Mouse (Mus musculus) activated CD4-positive, CD25-positive, alpha-beta regulatory T cell, adult 4 months (primary cell): ENCODE measurements around the gene Gm49318. TPM values are rescaled to one million over a fixed set of nuclear protein-coding genes. Genes with fewer than 3 reads are reported as not detected.

Experiments
- ATAC-seq: one replicate; pipeline ENCODE4 v1.8.0; 2017
- polyA plus RNA-seq, 2 experiments: library from polyadenylated mRNA; unstranded; fragments of 100-300 nt; shearing (Covaris generic); gene quantifications; one replicate each; pipeline ENCODE4 v1.2.1; 2017

The Gm49318 gene
- polyA plus RNA-seq, 2 experiments from 2014 or later, result not detected

- no peak for ATAC-seq
Observed at GRCm38 (mm10) chr9:22024592-22024991, 46.5 kb downstream of the Gm49318 start.

- ATAC-seq, result no peak
Observed at GRCm38 (mm10) chr9:22017208-22017825, 53.7 kb downstream of the Gm49318 start.

- no peak for ATAC-seq
Observed at GRCm38 (mm10) chr9:22016245-22016644, 54.8 kb downstream of the Gm49318 start.

DNA sequence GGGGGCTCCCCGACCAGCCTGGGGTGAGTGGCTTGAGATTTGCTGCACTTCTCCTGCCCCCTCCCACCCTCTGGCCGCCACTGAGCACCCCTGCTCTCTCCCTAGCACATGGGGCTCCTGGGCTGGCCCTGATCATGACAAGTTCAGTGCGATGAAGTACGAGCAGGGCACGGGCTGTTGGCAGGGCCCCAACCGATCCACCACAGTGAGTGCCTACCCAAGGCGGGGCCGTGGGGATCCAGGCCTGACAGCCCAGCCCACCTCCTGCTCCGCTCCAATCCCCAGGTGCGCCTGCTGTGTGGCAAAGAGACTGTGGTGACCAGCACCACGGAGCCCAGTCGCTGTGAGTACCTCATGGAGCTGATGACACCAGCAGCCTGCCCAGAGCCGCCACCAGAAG, 58.3 kb downstream of the Gm49318 start:
- no peak for ATAC-seq

- ATAC-seq, result peak; percentile 19
Observed at GRCm38 (mm10) chr9:22011055-22011454, 60.0 kb downstream of the Gm49318 start.

- no peak for ATAC-seq
Observed at GRCm38 (mm10) chr9:22004546-22004945, 66.5 kb downstream of the Gm49318 start.

DNA sequence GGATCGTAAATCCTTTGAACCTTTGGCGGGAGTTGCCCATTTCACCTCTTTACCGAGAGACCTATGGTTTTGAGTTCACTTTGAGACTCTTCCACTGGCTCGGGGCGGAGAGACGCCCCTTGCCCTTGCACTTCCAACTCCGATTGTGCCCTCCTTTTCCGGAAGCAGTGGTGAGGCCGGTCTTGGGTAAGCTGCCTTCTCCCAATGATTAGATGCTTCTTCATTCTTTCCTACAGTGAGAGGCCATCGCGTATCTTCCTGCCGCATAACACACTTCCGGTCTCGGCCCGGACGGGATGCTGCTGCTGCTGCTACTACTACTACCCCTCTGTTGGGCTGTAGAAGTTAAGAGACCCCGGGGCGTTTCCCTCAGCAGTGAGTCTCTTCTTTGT, 67.9 kb downstream of the Gm49318 start:
- ATAC-seq, result peak; percentile 11

GRCm38 (mm10) chr9:22002194-22003162, 68.6 kb downstream of the Gm49318 start, which contains the start of the genes Ccdc151 and Prkcsh:
Ccdc151 (minus strand) TSS chr9:22002634.
Prkcsh (plus strand) TSS chr9:22002806.
- peak; percentile 93 for ATAC-seq

DNA sequence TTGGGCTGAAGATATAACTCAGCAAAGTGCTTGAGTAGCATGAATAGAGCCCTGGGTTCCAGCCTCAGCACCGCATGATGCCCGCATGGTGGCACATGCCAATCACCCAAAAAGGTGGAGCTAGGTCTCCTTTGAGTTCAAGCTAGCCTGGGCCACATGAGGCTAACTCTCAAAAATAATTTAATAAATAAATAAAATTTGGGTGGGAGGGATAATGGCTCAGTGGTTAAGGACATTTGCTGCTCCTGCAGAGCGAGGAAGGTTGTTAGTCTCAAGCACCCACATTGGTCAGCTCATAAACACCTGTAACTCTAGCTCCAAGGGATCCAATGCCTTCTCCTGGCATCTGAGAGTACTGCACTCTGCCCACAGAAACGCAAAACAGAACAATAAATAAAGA, 69.4 kb downstream of the Gm49318 start:
- no peak for ATAC-seq

GRCm38 (mm10) chr9:22000296-22000695, 70.8 kb downstream of the Gm49318 start:
- ATAC-seq, result no peak

GRCm38 (mm10) chr9:21996178-21996867, 74.7 kb downstream of the Gm49318 start:
- no peak for ATAC-seq

DNA sequence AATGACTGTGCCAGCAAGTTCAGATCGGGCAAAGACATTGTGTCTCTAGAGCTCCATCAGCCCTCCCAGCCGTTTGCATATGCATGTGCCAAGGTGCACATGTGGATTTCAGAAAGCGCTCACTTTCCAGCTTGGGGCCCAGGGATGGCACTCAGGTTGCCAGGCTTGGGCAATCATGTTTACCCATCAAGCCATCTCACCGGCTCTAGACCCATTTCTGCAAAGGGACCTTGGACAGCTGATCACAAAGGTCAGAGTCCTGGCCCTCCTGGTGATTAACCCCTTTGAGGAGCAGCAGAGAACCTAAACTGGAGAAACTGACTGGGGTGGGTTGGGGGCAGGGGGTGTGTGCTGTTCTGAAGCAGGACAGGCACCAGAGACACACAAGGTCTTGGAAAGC, 78.8 kb downstream of the Gm49318 start:
- ATAC-seq, result no peak

GRCm38 (mm10) chr9:21989230-21990110, 81.6 kb downstream of the Gm49318 start, which contains the start of gene Rgl3:
Rgl3 (minus strand) TSS chr9:21989446.
- no peak for ATAC-seq

GRCm38 (mm10) chr9:21988421-21989101, 82.5 kb downstream of the Gm49318 start:
- ATAC-seq, result no peak

- ATAC-seq, result no peak
Observed at GRCm38 (mm10) chr9:21987592-21988342, 83.3 kb downstream of the Gm49318 start.

Other genes starting within 250 kb of the Gm49318 start
- not detected for gene Angptl8, start 235.7 kb downstream of the Gm49318 start, polyA plus RNA-seq
- 1 to 10 TPM in 1 of 2 experiments, under 1 TPM in 1; 0.94 to 1.8 TPM for gene Dock6, start 218.6 kb downstream of the Gm49318 start, polyA plus RNA-seq
- 1 to 10 TPM; 5.8 to 7.1 TPM for gene Rab3d, start 153.1 kb downstream of the Gm49318 start, polyA plus RNA-seq
- not detected for gene Ccdc159, start 143.8 kb downstream of the Gm49318 start, polyA plus RNA-seq
- 1 to 10 TPM; 2.6 to 4.7 TPM for gene Tmem205, start 143.7 kb downstream of the Gm49318 start, polyA plus RNA-seq
- under 1 TPM; 0.17 to 0.36 TPM for gene Plppr2, start 134.2 kb downstream of the Gm49318 start, polyA plus RNA-seq
- gene Swsap1, start 115.5 kb downstream of the Gm49318 start, polyA plus RNA-seq, result 1 to 10 TPM; 2.1 to 3.8 TPM
- under 1 TPM in 1 of 2 experiments, not detected in 1; 0.36 TPM for gene Epor, start 107.8 kb downstream of the Gm49318 start, polyA plus RNA-seq
- gene Rgl3, start 81.8 kb downstream of the Gm49318 start, polyA plus RNA-seq, result not detected
- gene Ccdc151, start 68.6 kb downstream of the Gm49318 start, polyA plus RNA-seq, result not detected
- 10 to 100 TPM; 28.9 to 43.9 TPM for gene Prkcsh, start 68.5 kb downstream of the Gm49318 start, polyA plus RNA-seq
- gene Elavl3, start 19.2 kb downstream of the Gm49318 start, polyA plus RNA-seq, result not detected
- 1 to 10 TPM; 3.3 to 4.0 TPM for gene Zfp653, start 117 bp upstream of the Gm49318 start, polyA plus RNA-seq
- gene Ecsit, start 14.2 kb upstream of the Gm49318 start, polyA plus RNA-seq, result 10 to 100 TPM; 31.0 to 31.1 TPM
- not detected for gene Cnn1, start 28.0 kb upstream of the Gm49318 start, polyA plus RNA-seq
- 100 to 1,000 TPM in 1 of 2 experiments, 10 to 100 TPM in 1; 96.8 to 108 TPM for gene Elof1, start 45.9 kb upstream of the Gm49318 start, polyA plus RNA-seq
- gene Acp5, start 64.5 kb upstream of the Gm49318 start, polyA plus RNA-seq, result 100 to 1,000 TPM; 208 to 219 TPM
- 10 to 100 TPM; 49.5 to 56.8 TPM for gene Pigyl, start 85.6 kb upstream of the Gm49318 start, polyA plus RNA-seq
- gene Zfp872, start 116.8 kb upstream of the Gm49318 start, polyA plus RNA-seq, result under 1 TPM in 1 of 2 experiments, not detected in 1; 0.17 TPM
- 10 to 100 TPM; 42.6 to 43.0 TPM for gene Zfp809, start 154.5 kb upstream of the Gm49318 start, polyA plus RNA-seq
- 1 to 10 TPM; 6.3 to 7.1 TPM for gene Zfp599, start 188.6 kb upstream of the Gm49318 start, polyA plus RNA-seq
- gene Zfp810, start 236.4 kb upstream of the Gm49318 start, polyA plus RNA-seq, result 10 to 100 TPM; 14.1 to 14.6 TPM